Mouse (Mus musculus) midbrain, postnatal 0 days (tissue): ENCODE data around the gene Spata5. TPM values are rescaled to one million over a fixed set of nuclear protein-coding genes. Genes with fewer than 3 reads are reported as not detected.
A peak's percentile ranks its signal among the peaks of the same experiment; 100 is the strongest.

Experiments
- ATAC-seq: fragments of 200-750 bp; cut with Nextera tagmentation; 2 replicates; pipeline ENCODE4 v1.8.0; 2017; ENCODE audit warnings: moderate number of reproducible peaks, mild to moderate bottlenecking, moderate TSS enrichment, moderate library complexity; ENCODE audit not compliant: low FRiP score
- DNase-seq: peaks from one replicate; pipeline ENCODE4 v3.0.0-alpha.2; 2015; ENCODE audit warnings: low spot score
- H3K27ac ChIP-seq: fragments of 300-500 bp; sonication (generic); 2 replicates; pipeline ENCODE4 v1.5.1; 2014; ENCODE audit warnings: low read depth, mild to moderate bottlenecking, low read length, mixed read lengths
- H3K27me3 ChIP-seq: fragments of 300-500 bp; sonication (generic); 2 replicates; pipeline ENCODE4 v1.6.1; 2014; ENCODE audit warnings: low read length, control low read depth, mixed read lengths; ENCODE audit not compliant: insufficient read depth
- H3K36me3 ChIP-seq: fragments of 300-500 bp; sonication (generic); 2 replicates; pipeline ENCODE4 v1.6.1; 2014; ENCODE audit warnings: low read length, control low read depth, mixed read lengths; ENCODE audit not compliant: insufficient read depth
- H3K4me1 ChIP-seq: fragments of 300-500 bp; sonication (generic); 2 replicates; pipeline ENCODE4 v1.6.1; 2014; ENCODE audit warnings: mild to moderate bottlenecking, control low read depth, antibody characterized with exemption, low read length, mixed read lengths; ENCODE audit not compliant: insufficient read depth
- H3K4me2 ChIP-seq: fragments of 300-500 bp; sonication (generic); 2 replicates; pipeline ENCODE4 v1.6.1; 2014; ENCODE audit warnings: low read depth, mild to moderate bottlenecking, low read length, mixed read lengths; ENCODE audit not compliant: poor library complexity, severe bottlenecking
- H3K4me3 ChIP-seq: fragments of 300-500 bp; sonication (generic); 2 replicates; pipeline ENCODE4 v1.5.1; 2014; ENCODE audit warnings: low read depth, mild to moderate bottlenecking, low read length, moderate library complexity
- H3K9ac ChIP-seq: fragments of 300-500 bp; sonication (generic); replicated peaks from 2 replicates; pipeline ENCODE4 v1.6.1; 2014; ENCODE audit warnings: mild to moderate bottlenecking, low read length, moderate library complexity, mixed read lengths; ENCODE audit not compliant: poor library complexity, severe bottlenecking
- H3K9me3 ChIP-seq: fragments of 300-500 bp; sonication (generic); 2 replicates; pipeline ENCODE4 v1.6.1; 2016; ENCODE audit warnings: low read length, control low read depth
- CTCF ChIP-seq: IDR thresholded peaks from 2 replicates; pipeline ENCODE4 v1.5.1; 2016; ENCODE audit warnings: antibody characterized with exemption, mild to moderate bottlenecking
- WGBS: fragments of 180-500 bp; shearing (Covaris S2); extraction: QIAGEN DNeasy Blood & Tissue Kit; methylation state at CpG from one replicate; pipeline ENCODE4 v1.1.7; 2014; 5-methylcytosine and 5-hydroxymethylcytosine counted together
- polyA plus RNA-seq: library from polyadenylated mRNA; unstranded; fragments of >200 nt; fragmentation: Nextera tagmentation; extraction: Ambion mirVana; gene quantifications from 2 replicates; pipeline ENCODE4 v1.2.1, GENCODE M21; 2015
- total RNA-seq: library from RNA; depleted of rRNA; stranded (reverse); fragments of >200 nt; gene quantifications from 2 replicates; pipeline ENCODE4 v1.2.3, GENCODE M21; 2014; rRNA removed

Spata5 gene
- total RNA-seq (17.4 and 19.5 TPM in 2 replicates), polyA plus RNA-seq (18.9 and 20.2 TPM in 2 replicates)

DNA sequence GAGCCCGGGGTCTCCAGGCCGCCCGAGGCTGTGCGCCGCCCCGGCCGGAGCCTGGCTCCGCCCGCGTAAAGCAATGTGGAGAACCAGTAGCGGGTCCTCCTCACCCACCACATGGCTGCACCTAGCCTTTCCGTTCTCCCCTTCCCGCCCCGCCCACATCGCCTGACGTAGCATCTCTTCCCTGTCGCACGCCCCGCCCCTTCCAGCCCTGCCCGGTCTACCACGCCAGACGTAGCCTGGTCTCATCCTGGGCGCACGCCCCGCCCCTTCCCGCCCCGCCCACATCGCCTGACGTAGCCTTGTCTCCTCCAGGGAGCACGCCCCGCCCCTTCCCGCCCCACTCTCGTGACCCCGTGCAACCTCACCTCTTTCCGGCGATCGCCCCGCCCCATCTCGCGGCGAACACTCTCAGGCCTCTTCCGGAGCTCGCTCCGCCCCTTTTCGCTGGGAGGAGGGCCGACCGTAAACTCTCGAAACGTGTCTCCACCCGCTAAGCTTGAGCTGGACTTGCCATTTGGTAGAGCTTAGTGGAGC, at the start of gene Spata5:
TSS of gene Spata5 (plus strand) at position 439 of the 534 bp plus-strand sequence.
- peak within 1 kb of the TSS; percentile 64 for H3K9ac ChIP-seq
- H3K4me2 ChIP-seq: peak within 1 kb of the TSS; percentile 79
- H3K4me1 ChIP-seq: peaks cover 4% of the 10 kb centered on the region; the same call in 1 of the 2 replicates
- WGBS: 1% methylated on average over 37 of the region's 50 CpGs
- H3K4me3 ChIP-seq: peak within 1 kb of the TSS; percentile 67
- no peaks in the 10 kb centered on the region for H3K36me3 ChIP-seq
- no peaks in the 10 kb centered on the region for H3K9me3 ChIP-seq
- peak within 1 kb of the TSS; percentile 89 for H3K27ac ChIP-seq
- DNase-seq (peak; percentile 99), ATAC-seq (peak; percentile 96)
- no peak for TF ChIP-seq CTCF
- H3K27me3 ChIP-seq: no peaks in the 10 kb centered on the region

DNA sequence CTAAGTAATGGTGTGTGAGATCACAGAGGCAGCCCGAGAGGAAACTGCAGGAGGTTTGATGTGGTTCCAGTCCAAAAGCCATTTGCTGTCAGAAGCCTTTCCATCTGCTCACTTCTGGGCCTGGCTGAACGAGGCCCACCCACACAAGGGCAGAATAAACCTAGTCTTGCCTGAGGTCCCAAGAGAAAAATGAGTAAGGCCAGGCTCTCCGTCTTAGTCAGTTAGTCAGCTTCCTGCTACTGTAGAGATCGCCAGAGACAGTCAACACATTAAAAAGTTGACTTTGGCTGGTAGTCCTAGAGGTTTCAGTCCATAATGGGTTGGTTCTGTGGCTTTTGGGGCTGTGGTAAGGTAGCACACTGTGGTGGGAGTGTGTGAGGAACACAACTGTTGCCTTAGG, 49.3 kb upstream of the Spata5 start:
- no peak for ATAC-seq
- TF ChIP-seq CTCF: no peak
- no peak for DNase-seq
- Histone ChIP-seq H3K4me3 (no peak overlapping the region), H3K27ac (no peak overlapping the region), H3K4me1 (no peaks in the 10 kb centered on the region), H3K27me3 (no peaks in the 10 kb centered on the region), H3K36me3 (no peaks in the 10 kb centered on the region), H3K9me3 (no peaks in the 10 kb centered on the region), H3K4me2 (no peak overlapping the region), H3K9ac (no peak overlapping the region)
- WGBS: 77% methylated on average over 4 of the region's 4 CpGs

DNA sequence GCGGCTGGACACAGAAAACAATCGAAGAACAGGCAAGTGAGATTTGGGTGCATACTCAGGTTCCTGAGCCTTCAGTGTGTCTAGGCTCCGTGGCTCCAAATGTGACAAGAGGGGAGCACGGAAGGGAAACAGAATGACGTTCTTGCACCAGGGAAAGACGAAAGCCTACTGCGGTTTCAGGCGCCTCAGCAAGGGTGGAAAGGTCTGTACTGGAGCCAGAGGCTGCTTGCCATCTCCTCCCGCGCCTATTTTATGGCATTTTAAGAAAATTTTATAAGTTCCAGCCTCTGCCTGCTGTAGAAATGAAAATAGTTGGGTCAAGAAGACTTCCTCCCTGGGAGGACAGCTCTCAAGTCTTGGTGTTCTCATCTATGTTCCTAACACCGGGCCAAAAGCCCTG, 46.0 kb upstream of the Spata5 start:
- Histone ChIP-seq H3K9ac (no peak overlapping the region), H3K9me3 (no peaks in the 10 kb centered on the region), H3K27ac (no peak overlapping the region), H3K4me2 (no peak overlapping the region), H3K4me1 (no peaks in the 10 kb centered on the region), H3K36me3 (no peaks in the 10 kb centered on the region), H3K27me3 (no peaks in the 10 kb centered on the region), H3K4me3 (no peak overlapping the region)
- DNase-seq: no peak
- no peak for ATAC-seq
- 91% methylated on average over 11 of the region's 11 CpGs for WGBS
- no peak for TF ChIP-seq CTCF

DNA sequence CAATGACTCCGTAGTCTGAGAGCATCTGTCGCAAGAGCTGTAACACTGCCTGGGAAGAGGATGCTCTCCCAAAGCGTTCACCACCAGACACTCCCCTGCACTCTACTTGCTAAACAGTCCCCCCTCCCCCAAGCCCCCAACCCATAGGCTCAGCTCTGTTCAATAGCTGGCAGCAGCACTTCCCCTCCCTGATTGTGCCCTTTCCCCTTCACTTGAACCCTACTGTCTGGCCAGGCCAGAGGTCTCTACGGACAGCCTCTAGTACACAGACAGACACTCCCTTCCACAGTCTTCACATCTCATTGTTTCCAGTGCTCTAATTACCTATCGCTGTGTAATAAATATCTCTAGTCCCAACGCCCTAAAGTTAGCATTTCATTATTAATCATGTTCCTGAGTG, 41.8 kb upstream of the Spata5 start:
- ATAC-seq (no peak; the same call in 1 of the 2 replicates), DNase-seq (no peak)
- H3K9me3 ChIP-seq: no peaks in the 10 kb centered on the region

DNA sequence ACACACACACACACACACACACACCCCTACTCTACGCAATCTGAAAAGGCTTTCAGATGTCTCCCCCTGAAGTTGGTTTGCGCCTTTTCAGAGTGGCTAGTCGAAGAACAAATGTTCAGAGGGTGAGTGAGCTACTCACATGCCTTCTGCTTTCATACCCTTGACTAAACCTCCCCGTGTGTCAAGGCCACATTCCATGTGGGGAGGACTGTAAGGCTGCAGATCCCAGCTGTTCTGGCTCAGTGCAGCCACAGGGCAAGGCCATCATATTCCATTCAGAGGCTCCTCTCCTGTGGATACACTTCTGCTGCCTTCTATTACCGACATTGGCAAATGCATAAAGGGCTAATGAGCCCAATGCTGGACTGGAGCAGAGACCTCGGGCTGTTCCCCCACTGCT, 41.3 kb upstream of the Spata5 start:
- no peak for TF ChIP-seq CTCF
- Histone ChIP-seq H3K36me3 (no peaks in the 10 kb centered on the region), H3K9me3 (no peaks in the 10 kb centered on the region), H3K4me2 (no peak overlapping the region), H3K4me1 (no peaks in the 10 kb centered on the region), H3K27me3 (no peaks in the 10 kb centered on the region), H3K4me3 (no peak overlapping the region), H3K9ac (no peak overlapping the region), H3K27ac (no peak overlapping the region)
- no peak for DNase-seq
- ATAC-seq: no peak
- WGBS: 66% methylated on average over 6 of the region's 6 CpGs

More for the DNA sequence above, 41.8 kb upstream of the Spata5 start:
- Histone ChIP-seq H3K27me3 (no peaks in the 10 kb centered on the region), H3K9ac (no peak overlapping the region), H3K27ac (no peak overlapping the region), H3K4me3 (no peak overlapping the region), H3K4me1 (no peaks in the 10 kb centered on the region), H3K4me2 (no peak overlapping the region), H3K36me3 (no peaks in the 10 kb centered on the region)
- WGBS: 79% methylated on average over 6 of the region's 6 CpGs
- no peak for TF ChIP-seq CTCF

DNA sequence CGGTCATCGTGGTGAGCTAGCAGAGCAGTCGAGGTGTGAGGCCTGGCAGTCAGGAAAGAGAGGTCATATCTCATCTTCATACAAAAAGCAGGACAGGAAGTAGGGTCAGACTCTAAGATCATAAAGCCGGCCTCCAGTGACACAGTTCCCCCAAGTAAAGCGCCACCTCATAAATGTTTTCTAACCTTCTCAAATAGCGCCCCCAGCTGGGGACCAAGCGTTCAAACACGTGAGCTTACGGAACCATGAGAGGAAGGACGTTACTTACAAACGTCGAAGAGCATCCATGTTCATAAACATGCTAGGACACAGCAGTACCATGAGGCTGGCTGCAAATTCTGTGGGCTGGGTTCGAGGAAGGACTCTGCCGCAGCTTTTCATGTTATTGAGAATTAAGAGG, 40.5 kb upstream of the Spata5 start:
- no peaks in the 10 kb centered on the region for H3K4me1 ChIP-seq
- H3K4me3 ChIP-seq: no peak overlapping the region
- no peaks in the 10 kb centered on the region for H3K9me3 ChIP-seq
- ATAC-seq (no peak), DNase-seq (no peak)
- no peaks in the 10 kb centered on the region for H3K36me3 ChIP-seq
- no peak overlapping the region for H3K27ac ChIP-seq
- H3K9ac ChIP-seq: no peak overlapping the region
- H3K27me3 ChIP-seq: no peaks in the 10 kb centered on the region
- TF ChIP-seq CTCF: no peak
- no peak overlapping the region for H3K4me2 ChIP-seq
- 83% methylated on average over 14 of the region's 14 CpGs for WGBS
